Mouse (Mus musculus): ENCODE results near the gene G430095P16Rik. TPM values are rescaled to one million over a fixed set of nuclear protein-coding genes. Genes with fewer than 3 reads are reported as not detected.
A peak's percentile ranks its signal among the peaks of the same experiment; 100 is the strongest.

The G430095P16Rik gene
- polyA plus RNA-seq, 1 experiment = 2.0 TPM

- peaks cover 37% of the 10 kb centered on the region for H3K4me1 ChIP-seq (ENCODE audit: control insufficient read depth, insufficient read depth, low read length)
- DNase-seq = peak; percentile 83
- no peak for TF ChIP-seq POLR2A (IDR thresholded peaks at IDR 0.05; ENCODE audit: borderline replicate concordance, extremely low read depth, low read depth, low read length)
- TF ChIP-seq CTCF (IDR thresholded peaks at IDR 0.05; ENCODE audit: insufficient read depth, low read length) = no peak
- 23% methylated on average over 22 of the region's 22 CpGs for WGBS
- peak overlapping the region; percentile 45 for H3K4me3 ChIP-seq (replicated peaks; ENCODE audit: extremely low read depth, low read depth, low read length)
Observed at GRCm38 (mm10) chr8:84707267-84707883, 15.4 kb upstream of the G430095P16Rik start.

GRCm38 (mm10) chr8:84708071-84708541 is 14.7 kb upstream of the G430095P16Rik start:
- peak; percentile 46 for DNase-seq
- Histone ChIP-seq H3K4me3 (replicated peaks; ENCODE audit: extremely low read depth, low read depth, low read length) (peak overlapping the region; percentile 29), H3K4me1 (ENCODE audit: control insufficient read depth, insufficient read depth, low read length) (peaks cover 36% of the 10 kb centered on the region)
- 38% methylated on average over 15 of the region's 15 CpGs for WGBS
- TF ChIP-seq POLR2A (IDR thresholded peaks at IDR 0.05; ENCODE audit: borderline replicate concordance, extremely low read depth, low read depth, low read length) (no peak), CTCF (IDR thresholded peaks at IDR 0.05; ENCODE audit: insufficient read depth, low read length) (no peak)

GRCm38 (mm10) chr8:84708774-84709475 is 13.9 kb upstream of the G430095P16Rik start:
- peaks cover 36% of the 10 kb centered on the region for H3K4me1 ChIP-seq (ENCODE audit: control insufficient read depth, insufficient read depth, low read length)
- WGBS = 24% methylated on average over 12 of the region's 12 CpGs
- peak; percentile 80 for DNase-seq
- no peak overlapping the region for H3K4me3 ChIP-seq (replicated peaks; ENCODE audit: extremely low read depth, low read depth, low read length)
- TF ChIP-seq POLR2A (IDR thresholded peaks at IDR 0.05; ENCODE audit: borderline replicate concordance, extremely low read depth, low read depth, low read length) (no peak), CTCF (IDR thresholded peaks at IDR 0.05; ENCODE audit: insufficient read depth, low read length) (peak; percentile 85)

- 73% methylated on average over 1 of the region's 1 CpGs for WGBS
Observed at GRCm38 (mm10) chr8:84709931-84710330, 12.9 kb upstream of the G430095P16Rik start.

GRCm38 (mm10) chr8:84711312-84711711 is 11.5 kb upstream of the G430095P16Rik start:
- H3K4me1 ChIP-seq (ENCODE audit: control insufficient read depth, insufficient read depth, low read length) = peaks cover 29% of the 10 kb centered on the region
- no peak for TF ChIP-seq POLR2A (IDR thresholded peaks at IDR 0.05; ENCODE audit: borderline replicate concordance, extremely low read depth, low read depth, low read length)
- TF ChIP-seq CTCF (IDR thresholded peaks at IDR 0.05; ENCODE audit: insufficient read depth, low read length) = no peak
- WGBS = 36% methylated on average over 3 of the region's 3 CpGs
- no peak overlapping the region for H3K4me3 ChIP-seq (replicated peaks; ENCODE audit: extremely low read depth, low read depth, low read length)
- DNase-seq = no peak

More at GRCm38 (mm10) chr8:84709931-84710330, 12.9 kb upstream of the G430095P16Rik start:
- no peak for DNase-seq
- TF ChIP-seq POLR2A (IDR thresholded peaks at IDR 0.05; ENCODE audit: borderline replicate concordance, extremely low read depth, low read depth, low read length) (no peak), CTCF (IDR thresholded peaks at IDR 0.05; ENCODE audit: insufficient read depth, low read length) (no peak)
- Histone ChIP-seq H3K4me1 (ENCODE audit: control insufficient read depth, insufficient read depth, low read length) (peaks cover 33% of the 10 kb centered on the region), H3K4me3 (replicated peaks; ENCODE audit: extremely low read depth, low read depth, low read length) (no peak overlapping the region)

- H3K4me3 ChIP-seq (replicated peaks; ENCODE audit: extremely low read depth, low read depth, low read length) = no peak overlapping the region
Observed at GRCm38 (mm10) chr8:84711933-84712758, 10.7 kb upstream of the G430095P16Rik start.

GRCm38 (mm10) chr8:84712759-84713120 is 10.1 kb upstream of the G430095P16Rik start:
- WGBS = 23% methylated on average over 3 of the region's 3 CpGs
- Histone ChIP-seq H3K4me1 (ENCODE audit: control insufficient read depth, insufficient read depth, low read length) (peaks cover 23% of the 10 kb centered on the region), H3K4me3 (replicated peaks; ENCODE audit: extremely low read depth, low read depth, low read length) (no peak overlapping the region)
- DNase-seq = no peak
- no peak for TF ChIP-seq POLR2A (IDR thresholded peaks at IDR 0.05; ENCODE audit: borderline replicate concordance, extremely low read depth, low read depth, low read length)
- no peak for TF ChIP-seq CTCF (IDR thresholded peaks at IDR 0.05; ENCODE audit: insufficient read depth, low read length)

More at GRCm38 (mm10) chr8:84711933-84712758, 10.7 kb upstream of the G430095P16Rik start:
- H3K4me1 ChIP-seq (ENCODE audit: control insufficient read depth, insufficient read depth, low read length) = peaks cover 25% of the 10 kb centered on the region
- no peak for DNase-seq
- 33% methylated on average over 11 of the region's 11 CpGs for WGBS
- TF ChIP-seq CTCF (IDR thresholded peaks at IDR 0.05; ENCODE audit: insufficient read depth, low read length) = no peak
- no peak for TF ChIP-seq POLR2A (IDR thresholded peaks at IDR 0.05; ENCODE audit: borderline replicate concordance, extremely low read depth, low read depth, low read length)

- TF ChIP-seq CTCF (IDR thresholded peaks at IDR 0.05; ENCODE audit: insufficient read depth, low read length) = no peak
- no peak for TF ChIP-seq POLR2A (IDR thresholded peaks at IDR 0.05; ENCODE audit: borderline replicate concordance, extremely low read depth, low read depth, low read length)
- 66% methylated on average over 4 of the region's 4 CpGs for WGBS
- Histone ChIP-seq H3K4me1 (ENCODE audit: control insufficient read depth, insufficient read depth, low read length) (peaks cover 17% of the 10 kb centered on the region), H3K4me3 (replicated peaks; ENCODE audit: extremely low read depth, low read depth, low read length) (no peak overlapping the region)
- no peak for DNase-seq
Observed at GRCm38 (mm10) chr8:84713381-84713780, 9.4 kb upstream of the G430095P16Rik start.

GRCm38 (mm10) chr8:84714161-84714560 is 8.6 kb upstream of the G430095P16Rik start:
- 74% methylated on average over 4 of the region's 4 CpGs for WGBS
- Histone ChIP-seq H3K4me1 (ENCODE audit: control insufficient read depth, insufficient read depth, low read length) (peaks cover 12% of the 10 kb centered on the region), H3K4me3 (replicated peaks; ENCODE audit: extremely low read depth, low read depth, low read length) (no peak overlapping the region)
- TF ChIP-seq CTCF (IDR thresholded peaks at IDR 0.05; ENCODE audit: insufficient read depth, low read length) (no peak), POLR2A (IDR thresholded peaks at IDR 0.05; ENCODE audit: borderline replicate concordance, extremely low read depth, low read depth, low read length) (no peak)
- no peak for DNase-seq

All from lung, adult 2 months (tissue).